Mouse (Mus musculus) forebrain, postnatal 0 days (tissue): ENCODE results near the gene Glmp. TPM values are rescaled to one million over a fixed set of nuclear protein-coding genes. Genes with fewer than 3 reads are reported as not detected.
"Not testable (repeated sequence)": the region's sequence is repeated elsewhere in the genome, so short reads cannot be mapped to it uniquely, and the experiment has no call there.

ENCODE experiments used
- ATAC-seq: fragments of 200-750 bp; cut with Nextera tagmentation; 2 replicates; pipeline ENCODE4 v1.8.0; 2017; ENCODE audit warnings: mild to moderate bottlenecking, moderate library complexity
- DNase-seq: peaks from one replicate; pipeline ENCODE4 v3.0.0-alpha.2; 2015
- H3K27ac ChIP-seq: fragments of 300-500 bp; sonication (generic); 2 replicates; pipeline ENCODE4 v1.5.1; 2014; ENCODE audit warnings: low read depth, mild to moderate bottlenecking, antibody characterized with exemption, low read length, moderate library complexity, mixed read lengths
- H3K27me3 ChIP-seq: fragments of 300-500 bp; sonication (generic); 2 replicates; pipeline ENCODE4 v1.6.1; 2014; ENCODE audit warnings: mild to moderate bottlenecking, low read length, mixed read lengths; ENCODE audit not compliant: insufficient read depth
- H3K36me3 ChIP-seq: fragments of 300-500 bp; sonication (generic); 2 replicates; pipeline ENCODE4 v1.6.1; 2014; ENCODE audit warnings: mild to moderate bottlenecking, moderate library complexity; ENCODE audit not compliant: insufficient read depth
- H3K4me1 ChIP-seq: fragments of 300-500 bp; sonication (generic); 2 replicates; pipeline ENCODE4 v1.6.1; 2014; ENCODE audit warnings: antibody characterized with exemption; ENCODE audit not compliant: insufficient read depth
- H3K4me2 ChIP-seq: fragments of 300-500 bp; sonication (generic); 2 replicates; pipeline ENCODE4 v1.6.1; 2014; ENCODE audit warnings: low read depth, mild to moderate bottlenecking, moderate library complexity
- H3K4me3 ChIP-seq: fragments of 300-500 bp; sonication (generic); 2 replicates; pipeline ENCODE4 v1.5.1; 2014; ENCODE audit warnings: low read depth, low read length, mixed read lengths
- H3K9ac ChIP-seq: fragments of 300-500 bp; sonication (generic); 2 replicates; pipeline ENCODE4 v1.6.1; 2014; ENCODE audit warnings: mild to moderate bottlenecking
- H3K9me3 ChIP-seq: fragments of 300-500 bp; sonication (generic); 2 replicates; pipeline ENCODE4 v1.6.1; 2016; ENCODE audit warnings: low read length
- CTCF ChIP-seq: sonication (generic); IDR thresholded peaks from 2 replicates; pipeline ENCODE4 v1.5.1; 2016; ENCODE audit warnings: antibody characterized with exemption, control low read depth, low read depth
- WGBS: fragments of 180-500 bp; shearing (Covaris S2); extraction: QIAGEN DNeasy Blood & Tissue Kit; methylation state at CpG from one replicate; pipeline ENCODE4 v1.1.7; 2014; 5-methylcytosine and 5-hydroxymethylcytosine counted together
- polyA plus RNA-seq: library from polyadenylated mRNA; unstranded; fragments of >200 nt; fragmentation: Nextera tagmentation; extraction: Ambion mirVana; gene quantifications from 2 replicates; pipeline ENCODE4 v1.2.1, GENCODE M21; 2015
- total RNA-seq: library from RNA; depleted of rRNA; stranded (reverse); fragments of >200 nt; gene quantifications from 2 replicates; pipeline ENCODE4 v1.2.3, GENCODE M21; 2014; rRNA removed

The Glmp gene
- 44.8 and 55.2 TPM in 2 replicates for total RNA-seq
- polyA plus RNA-seq: 118 and 125 TPM in 2 replicates

- Histone ChIP-seq H3K9ac (peak within 1 kb of the TSS; percentile 65), H3K4me2 (peak within 1 kb of the TSS; percentile 79), H3K27me3 (no peaks in the 10 kb centered on the region), H3K27ac (no peak within 1 kb of the TSS), H3K4me1 (peaks cover 6% of the 10 kb centered on the region; the same call in 1 of the 2 replicates), H3K9me3 (no peaks in the 10 kb centered on the region), H3K36me3 (peaks cover 39% of the 10 kb centered on the region), H3K4me3 (peak within 1 kb of the TSS; percentile 60)
- ATAC-seq (peak; percentile 94), DNase-seq (peak; percentile 80)
- no peak for TF ChIP-seq CTCF
- WGBS: 1% methylated on average over 10 of the region's 10 CpGs
Observed at GRCm38 (mm10) chr3:88324951-88325405, at the start of gene Glmp. Glmp (plus strand) TSS chr3:88325023.

GRCm38 (mm10) chr3:88276121-88276520 is 48.7 kb upstream of the Glmp start:
- H3K4me3 ChIP-seq: no peak overlapping the region
- ATAC-seq: no peak
- WGBS: 81% methylated on average over 2 of the region's 2 CpGs

DNA sequence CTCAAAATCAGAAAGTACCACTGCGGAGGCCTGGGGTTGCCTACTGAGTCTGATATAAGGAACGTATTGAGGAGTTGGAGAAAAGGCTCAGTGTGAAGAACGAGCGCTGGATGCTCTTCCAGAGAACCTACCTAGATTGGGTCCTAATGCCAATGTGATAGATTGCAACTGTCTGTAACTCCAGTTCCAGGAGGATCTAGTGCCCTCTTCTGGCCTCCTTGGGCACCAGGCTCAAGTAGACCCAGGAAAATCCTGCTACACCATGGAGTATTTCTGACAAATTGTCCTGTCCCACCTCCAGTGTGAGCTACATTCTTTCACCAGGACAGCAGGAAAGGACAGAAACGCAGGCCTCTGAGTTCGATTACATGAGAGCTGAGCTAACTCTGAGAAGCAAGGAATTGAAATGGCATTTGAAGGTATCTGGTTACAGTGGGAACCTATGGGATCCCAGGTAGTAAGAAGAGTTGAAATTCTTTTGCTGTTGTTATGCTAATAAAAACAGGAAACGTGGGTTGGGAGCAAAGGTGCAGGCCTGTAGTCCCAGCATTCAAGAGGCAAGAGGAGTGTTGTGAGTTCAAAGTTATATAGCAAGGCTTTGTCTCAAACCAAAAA is 48.2 kb upstream of the Glmp start:
- no peaks in the 10 kb centered on the region for H3K9me3 ChIP-seq
- no peaks in the 10 kb centered on the region for H3K36me3 ChIP-seq
- H3K27me3 ChIP-seq: no peaks in the 10 kb centered on the region
- no peak overlapping the region for H3K27ac ChIP-seq
- DNase-seq (no peak), ATAC-seq (no peak)
- no peak overlapping the region for H3K4me2 ChIP-seq
- no peaks in the 10 kb centered on the region for H3K4me1 ChIP-seq
- no peak overlapping the region for H3K9ac ChIP-seq
- 48% methylated on average over 7 of the region's 7 CpGs for WGBS
- peak; percentile 60 for TF ChIP-seq CTCF
- no peak overlapping the region for H3K4me3 ChIP-seq

More at GRCm38 (mm10) chr3:88276121-88276520, 48.7 kb upstream of the Glmp start:
- H3K4me1 ChIP-seq: no peaks in the 10 kb centered on the region
- no peak overlapping the region for H3K27ac ChIP-seq
- no peak overlapping the region for H3K9ac ChIP-seq
- no peak for TF ChIP-seq CTCF
- H3K36me3 ChIP-seq: no peaks in the 10 kb centered on the region
- no peak overlapping the region for H3K4me2 ChIP-seq
- no peak for DNase-seq
- no peaks in the 10 kb centered on the region for H3K27me3 ChIP-seq
- H3K9me3 ChIP-seq: no peaks in the 10 kb centered on the region

DNA sequence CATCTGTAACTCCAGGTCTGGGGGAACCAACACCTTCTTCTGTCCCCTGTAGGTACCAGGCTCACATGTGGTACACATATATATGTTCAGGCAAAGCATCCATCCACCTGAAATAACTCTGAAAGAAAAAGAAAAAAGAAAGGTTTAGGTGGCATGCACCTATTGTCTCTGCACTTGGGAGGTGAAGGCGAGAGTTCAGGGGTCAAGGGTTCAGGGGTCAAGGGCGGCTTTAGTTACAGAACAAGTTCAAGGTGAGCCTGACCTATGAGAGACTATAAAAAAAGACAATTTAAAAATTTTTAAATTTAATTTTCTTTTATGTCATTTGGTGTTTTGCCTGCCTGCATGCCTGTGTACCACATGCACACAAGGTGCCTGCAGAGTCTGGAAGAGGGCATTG is 44.8 kb upstream of the Glmp start:
- no peaks in the 10 kb centered on the region for H3K36me3 ChIP-seq
- no peak for DNase-seq
- no peaks in the 10 kb centered on the region for H3K9me3 ChIP-seq
- no peaks in the 10 kb centered on the region for H3K27me3 ChIP-seq
- no peaks in the 10 kb centered on the region for H3K4me1 ChIP-seq
- TF ChIP-seq CTCF: no peak
- WGBS: 93% methylated on average over 2 of the region's 2 CpGs
- H3K9ac ChIP-seq: no peak overlapping the region
- no peak overlapping the region for H3K27ac ChIP-seq
- H3K4me2 ChIP-seq: no peak overlapping the region
- ATAC-seq: no peak
- no peak overlapping the region for H3K4me3 ChIP-seq

- H3K4me2 ChIP-seq, ATAC-seq, H3K9me3 ChIP-seq, H3K9ac ChIP-seq, H3K36me3 ChIP-seq, H3K27ac ChIP-seq, DNase-seq, H3K4me3 ChIP-seq, H3K27me3 ChIP-seq, H3K4me1 ChIP-seq: not testable (repeated sequence)
- 46% methylated on average over 11 of the region's 11 CpGs for WGBS
Observed at GRCm38 (mm10) chr3:88281141-88281916, 43.5 kb upstream of the Glmp start.

- DNase-seq, H3K4me1 ChIP-seq, ATAC-seq, H3K4me3 ChIP-seq, H3K27me3 ChIP-seq, H3K4me2 ChIP-seq, H3K36me3 ChIP-seq, H3K9me3 ChIP-seq, H3K27ac ChIP-seq, H3K9ac ChIP-seq: not testable (repeated sequence)
- 96% methylated on average over 14 of the region's 14 CpGs for WGBS
Observed at GRCm38 (mm10) chr3:88284815-88285564, 39.8 kb upstream of the Glmp start.

DNA sequence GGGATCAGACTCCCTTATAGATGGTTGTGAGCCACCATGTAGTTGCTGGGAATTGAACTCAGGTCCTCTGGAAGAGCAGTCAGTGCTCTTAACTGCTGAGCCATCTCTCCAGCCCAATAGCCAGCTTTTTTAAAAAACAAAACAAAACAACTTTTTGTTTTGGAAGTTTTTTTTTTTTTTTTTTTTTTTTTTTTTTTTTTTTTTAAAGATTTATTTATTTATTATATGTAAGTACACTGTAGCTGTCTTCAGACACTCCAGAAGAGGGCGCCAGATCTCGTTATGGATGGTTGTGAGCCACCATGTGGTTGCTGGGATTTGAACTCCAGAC is 39.3 kb upstream of the Glmp start:
- H3K4me2 ChIP-seq, H3K9ac ChIP-seq, H3K27me3 ChIP-seq, H3K4me3 ChIP-seq, H3K9me3 ChIP-seq, H3K36me3 ChIP-seq, H3K4me1 ChIP-seq, H3K27ac ChIP-seq, DNase-seq, ATAC-seq: not testable (repeated sequence)
- no CpG with 5 or more reads among the region's 2 CpGs for WGBS
